Mouse (Mus musculus): ENCODE measurements around the gene Acot6.

The Acot6 gene

DNA sequence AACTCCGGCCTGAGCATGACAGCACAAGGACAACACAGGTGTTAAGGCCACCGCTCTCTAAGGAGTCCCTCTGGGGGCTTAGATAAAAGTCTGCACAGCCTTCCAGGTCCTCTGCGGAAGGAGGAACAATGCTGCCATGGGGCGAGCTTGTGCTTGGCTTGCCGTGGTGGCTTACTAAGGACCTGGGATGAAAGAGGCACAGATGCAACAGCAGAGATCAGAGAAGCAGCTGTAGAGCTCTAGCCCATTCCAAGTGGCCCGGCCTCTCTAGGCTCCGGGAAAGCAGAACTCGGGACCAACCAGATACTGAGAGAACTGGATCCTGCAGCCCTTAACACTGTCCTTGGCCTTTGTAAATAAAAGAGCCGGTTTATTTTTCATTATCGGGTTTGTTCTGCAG, 51.5 kb downstream of the Acot6 start:
- DNase-seq (ENCODE audit: extremely low spot score, low read depth, low spot score): no peak

DNA sequence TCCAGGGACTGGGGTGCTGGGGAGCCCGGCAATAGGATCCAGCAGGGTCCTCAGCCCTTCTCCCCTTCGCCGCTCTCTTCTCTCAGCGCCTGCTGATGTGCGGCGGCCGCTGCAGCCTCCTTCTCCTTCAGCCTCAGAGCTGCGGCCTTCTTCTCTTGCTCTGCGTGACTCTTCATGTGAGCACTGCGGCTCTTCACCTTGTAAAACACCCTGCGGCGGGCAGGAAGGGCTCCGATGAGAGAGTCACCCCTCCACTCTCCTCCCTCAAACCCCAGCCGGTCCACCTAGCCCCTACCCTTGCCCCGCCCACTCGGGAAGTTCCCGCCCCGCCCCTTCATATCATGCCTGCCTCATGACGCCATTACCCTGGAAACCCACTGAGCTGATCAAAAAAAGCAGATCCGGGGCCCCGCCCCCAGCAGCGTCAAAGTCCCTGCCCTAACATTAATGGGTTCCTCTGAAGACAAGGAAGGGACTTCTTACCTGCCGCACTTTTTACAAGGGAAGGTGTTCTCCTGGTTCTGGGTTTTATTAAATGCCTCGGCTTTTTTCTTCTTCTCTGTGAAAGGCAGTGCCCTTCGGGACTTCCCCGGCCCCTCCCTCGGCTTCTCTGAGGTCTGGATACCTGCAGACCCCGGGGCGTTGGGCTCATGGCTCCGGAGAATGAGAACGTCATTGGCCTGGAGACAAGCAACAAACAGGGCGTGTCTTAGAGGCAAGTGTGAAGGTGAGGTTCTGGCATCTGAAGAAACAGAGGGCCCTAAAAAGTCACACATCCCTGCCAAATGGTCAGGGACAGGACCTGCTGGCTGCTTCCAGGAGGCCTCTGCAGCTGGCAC, 52.1 kb downstream of the Acot6 start:
- DNase-seq (ENCODE audit: extremely low spot score, low read depth, low spot score): no peak

DNA sequence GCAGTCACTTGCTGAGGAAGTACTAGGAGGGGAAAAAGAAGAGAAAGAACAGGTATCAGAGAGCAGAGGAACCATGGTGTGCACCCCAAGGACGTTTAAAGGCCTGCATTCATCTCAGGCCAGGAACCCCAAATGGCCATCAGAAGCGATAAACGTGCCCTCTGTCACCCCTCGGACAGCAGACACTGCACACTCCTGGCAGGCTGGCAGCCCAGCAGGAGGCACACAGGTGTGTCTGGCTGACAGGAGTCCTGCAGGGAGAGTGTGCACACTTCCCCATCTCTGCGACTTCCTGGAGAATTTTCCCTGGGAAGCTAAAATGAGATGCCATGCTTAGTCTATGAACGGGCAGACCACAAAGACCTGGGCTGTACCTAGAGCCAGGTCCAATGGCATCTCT, 53.0 kb downstream of the Acot6 start:
- DNase-seq (ENCODE audit: extremely low spot score, low read depth, low spot score): no peak

DNA sequence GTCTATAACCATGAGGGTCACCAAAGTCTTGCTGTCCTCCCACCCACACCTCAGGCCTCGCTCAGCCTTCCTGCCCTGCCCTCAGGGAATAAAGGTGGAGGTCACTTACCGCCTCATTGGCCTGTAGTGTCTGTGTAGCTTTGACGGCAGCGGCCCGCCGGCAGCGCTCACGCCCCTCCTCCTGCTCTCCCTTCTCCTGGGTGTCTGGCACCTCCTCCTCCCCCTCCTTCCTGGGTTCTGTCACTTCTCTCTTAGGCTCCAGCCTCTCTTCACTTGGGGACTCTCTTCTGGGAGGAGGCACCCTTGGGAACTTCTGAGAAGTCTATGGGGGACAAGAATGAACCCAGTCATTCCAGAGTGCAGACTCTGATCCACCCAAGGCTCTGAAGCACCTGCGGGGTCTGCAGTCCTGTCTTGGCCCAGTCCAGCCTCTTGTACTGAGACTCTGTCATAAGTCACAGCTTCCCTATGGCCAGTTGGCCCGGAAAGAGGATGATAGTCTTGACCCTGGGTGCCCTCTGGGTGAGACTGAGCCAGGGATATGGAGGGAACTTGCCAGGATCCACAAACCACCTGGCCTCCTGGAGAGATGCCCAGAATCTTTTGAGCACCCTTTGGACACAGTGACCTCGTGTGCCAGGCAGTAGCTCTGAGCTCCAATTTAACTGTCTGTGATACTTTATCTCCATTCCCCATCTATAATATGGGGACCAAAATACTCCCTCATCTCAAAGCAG, 54.5 kb downstream of the Acot6 start:
- DNase-seq (ENCODE audit: extremely low spot score, low read depth, low spot score): no peak

DNA sequence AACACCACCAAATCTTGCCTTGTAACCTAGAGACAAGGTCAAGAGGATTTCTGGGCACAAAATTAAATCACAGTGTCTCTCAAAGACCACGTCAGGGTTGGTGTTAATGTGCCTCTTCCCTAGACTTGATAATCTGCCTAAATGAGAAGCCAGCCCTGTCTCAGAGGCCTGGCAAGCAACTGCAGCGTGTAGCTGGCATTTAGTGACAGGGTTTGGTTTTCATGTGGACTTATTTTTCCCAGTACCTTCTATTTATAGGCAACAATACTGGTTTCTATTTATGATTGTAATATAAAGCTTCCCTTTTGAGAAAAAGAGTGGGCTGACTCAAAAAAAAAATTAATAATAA, 55.0 kb downstream of the Acot6 start:
- no peak for DNase-seq (ENCODE audit: extremely low spot score, low read depth, low spot score)

DNA sequence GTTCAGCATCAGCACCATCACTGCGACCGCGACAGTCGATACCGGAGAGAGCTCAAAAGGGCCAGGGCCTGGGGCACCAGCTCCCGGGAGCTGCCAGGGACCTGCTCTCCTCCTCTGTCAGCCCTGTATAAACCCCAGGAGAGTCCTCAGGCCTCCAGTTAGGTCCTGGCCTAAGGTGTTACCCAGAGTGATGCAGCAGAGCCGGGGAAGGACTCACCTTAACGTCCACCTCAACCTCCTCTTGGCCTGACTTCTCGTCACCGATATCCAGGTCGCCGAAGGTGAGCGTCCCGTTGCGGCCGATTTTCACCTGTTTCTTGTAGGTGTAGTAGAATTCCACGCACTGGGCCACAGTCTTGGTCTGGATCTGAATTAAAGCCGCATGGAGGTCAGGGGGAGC, 55.8 kb downstream of the Acot6 start:
- DNase-seq (ENCODE audit: extremely low spot score, low read depth, low spot score): no peak

DNA sequence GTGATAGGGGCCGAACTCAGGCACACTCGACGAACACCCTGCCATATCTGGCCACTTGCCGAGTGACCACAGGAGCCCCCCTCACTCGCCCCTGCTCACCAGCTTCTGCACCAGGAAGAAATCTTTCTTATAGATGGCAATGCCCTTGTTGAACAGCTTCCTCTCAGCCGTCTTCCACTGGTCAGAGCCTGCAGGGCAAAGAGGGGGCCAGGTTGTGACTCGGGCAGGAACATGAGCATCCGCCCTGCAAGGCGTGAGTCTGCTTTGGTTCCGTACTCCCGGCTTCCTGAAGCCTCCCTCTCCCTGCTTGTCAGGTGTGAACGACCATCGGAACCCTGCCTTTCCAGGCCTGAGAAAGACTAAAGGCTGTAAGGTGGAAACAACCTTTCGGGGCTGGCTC, 57.7 kb downstream of the Acot6 start:
- DNase-seq (ENCODE audit: extremely low spot score, low read depth, low spot score): no peak

DNA sequence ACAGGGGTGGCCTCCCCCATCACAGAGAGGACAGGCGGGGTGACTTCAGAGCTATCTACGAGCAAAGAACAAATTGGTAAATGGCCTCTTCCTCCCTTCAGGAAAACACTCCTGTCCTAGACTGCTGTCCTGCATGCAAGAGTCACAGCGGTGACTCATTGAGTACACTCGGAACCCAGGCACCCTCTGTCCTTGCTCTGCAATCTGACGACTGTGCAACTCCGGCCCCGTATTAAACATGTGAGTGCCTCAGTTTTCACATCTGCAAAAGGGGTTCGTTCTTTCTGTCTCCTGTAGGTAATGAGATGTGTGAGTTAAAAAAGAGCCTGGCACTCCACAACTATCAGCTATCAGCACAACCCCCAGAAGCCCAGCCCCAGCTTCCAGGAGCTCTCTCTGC, 60.0 kb downstream of the Acot6 start:
- no peak for DNase-seq (ENCODE audit: extremely low spot score, low read depth, low spot score)

All from hindlimb bud, embryonic 11.5 days (tissue).